Mouse (Mus musculus) hindbrain, embryonic 13.5 days (tissue): ENCODE measurements around the gene Txndc8. TPM values are rescaled to one million over a fixed set of nuclear protein-coding genes. Genes with fewer than 3 reads are reported as not detected.
A peak's percentile ranks its signal among the peaks of the same experiment; 100 is the strongest.

ENCODE experiments used
- ATAC-seq: fragments of 200-750 bp; cut with Nextera tagmentation; 2 replicates; pipeline ENCODE4 v1.8.0; 2017; ENCODE audit warnings: moderate TSS enrichment; ENCODE audit not compliant: low FRiP score
- H3K27ac ChIP-seq: fragments of 300-500 bp; sonication (generic); 2 replicates; pipeline ENCODE4 v1.5.1; 2015; ENCODE audit warnings: inconsistent platforms, mild to moderate bottlenecking, moderate library complexity
- H3K27me3 ChIP-seq: fragments of 300-500 bp; sonication (generic); 2 replicates; pipeline ENCODE4 v1.6.1; 2015; ENCODE audit warnings: mild to moderate bottlenecking, inconsistent platforms
- H3K36me3 ChIP-seq: fragments of 300-500 bp; sonication (generic); 2 replicates; pipeline ENCODE4 v1.6.1; 2015; ENCODE audit warnings: mild to moderate bottlenecking, inconsistent platforms
- H3K4me1 ChIP-seq: fragments of 300-500 bp; sonication (generic); replicated peaks from 2 replicates; pipeline ENCODE4 v1.6.1; 2015; ENCODE audit warnings: inconsistent platforms
- H3K4me2 ChIP-seq: fragments of 300-500 bp; sonication (generic); 2 replicates; pipeline ENCODE4 v1.6.1; 2015; ENCODE audit warnings: inconsistent platforms, mild to moderate bottlenecking, moderate library complexity
- H3K4me3 ChIP-seq: fragments of 300-500 bp; sonication (generic); 2 replicates; pipeline ENCODE4 v1.5.1; 2015; ENCODE audit warnings: mild to moderate bottlenecking, inconsistent platforms
- H3K9ac ChIP-seq: fragments of 300-500 bp; sonication (generic); 2 replicates; pipeline ENCODE4 v1.6.1; 2015; ENCODE audit warnings: mild to moderate bottlenecking, inconsistent platforms
- H3K9me3 ChIP-seq: fragments of 300-500 bp; sonication (generic); 2 replicates; pipeline ENCODE4 v1.6.1; 2016; ENCODE audit warnings: inconsistent platforms
- WGBS: fragments of 180-500 bp; shearing (Covaris S2); methylation state at CpG from one replicate; pipeline ENCODE4 v1.1.7; 2015; 5-methylcytosine and 5-hydroxymethylcytosine counted together
- polyA plus RNA-seq: library from polyadenylated mRNA; unstranded; fragments of >200 nt; fragmentation: Nextera tagmentation; extraction: Ambion mirVana; gene quantifications from 2 replicates; pipeline ENCODE4 v1.2.1, GENCODE M21; 2015

Gene Txndc8
- polyA plus RNA-seq, 1 experiment from 2014 or later = not detected

DNA sequence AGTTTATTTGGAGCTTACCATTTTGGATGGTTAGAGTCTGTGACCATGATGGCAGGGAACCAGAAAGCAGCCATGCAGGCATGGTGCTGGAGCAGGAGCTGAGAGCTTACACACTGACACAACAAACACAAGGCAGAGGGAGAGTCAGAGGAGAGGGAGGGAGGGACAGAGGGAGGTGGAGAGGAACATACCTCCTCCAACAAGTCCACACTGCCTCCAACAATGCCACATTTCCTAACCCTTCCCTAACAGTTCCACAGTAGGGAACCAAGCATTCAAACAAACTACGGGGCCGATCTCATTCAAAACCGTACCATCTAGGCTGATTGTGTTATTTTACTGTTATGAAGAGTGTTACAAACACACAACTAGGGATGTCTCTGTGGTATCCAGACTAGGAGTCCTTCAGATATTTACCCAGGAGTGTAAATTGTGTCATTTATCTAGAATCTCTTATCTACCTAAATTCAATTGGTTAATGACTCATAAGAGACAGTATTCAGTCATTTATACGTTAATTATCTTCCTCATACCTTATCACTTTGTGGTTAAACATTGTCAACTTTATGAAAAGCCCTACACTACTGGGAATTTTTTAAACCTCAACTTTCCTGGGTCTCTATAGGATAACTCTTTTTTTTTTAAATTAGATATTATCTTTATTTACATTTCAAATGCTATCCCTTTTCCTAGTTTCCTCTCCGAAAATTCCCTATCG is 34.4 kb downstream of the Txndc8 start:
- Histone ChIP-seq H3K9me3 (no peaks in the 10 kb centered on the region), H3K36me3 (no peaks in the 10 kb centered on the region), H3K9ac (no peak overlapping the region), H3K4me2 (no peak overlapping the region), H3K27ac (no peak overlapping the region), H3K4me1 (no peaks in the 10 kb centered on the region), H3K4me3 (no peak overlapping the region), H3K27me3 (no peaks in the 10 kb centered on the region)
- ATAC-seq = no peak
- 93% methylated on average over 6 of the region's 6 CpGs for WGBS

DNA sequence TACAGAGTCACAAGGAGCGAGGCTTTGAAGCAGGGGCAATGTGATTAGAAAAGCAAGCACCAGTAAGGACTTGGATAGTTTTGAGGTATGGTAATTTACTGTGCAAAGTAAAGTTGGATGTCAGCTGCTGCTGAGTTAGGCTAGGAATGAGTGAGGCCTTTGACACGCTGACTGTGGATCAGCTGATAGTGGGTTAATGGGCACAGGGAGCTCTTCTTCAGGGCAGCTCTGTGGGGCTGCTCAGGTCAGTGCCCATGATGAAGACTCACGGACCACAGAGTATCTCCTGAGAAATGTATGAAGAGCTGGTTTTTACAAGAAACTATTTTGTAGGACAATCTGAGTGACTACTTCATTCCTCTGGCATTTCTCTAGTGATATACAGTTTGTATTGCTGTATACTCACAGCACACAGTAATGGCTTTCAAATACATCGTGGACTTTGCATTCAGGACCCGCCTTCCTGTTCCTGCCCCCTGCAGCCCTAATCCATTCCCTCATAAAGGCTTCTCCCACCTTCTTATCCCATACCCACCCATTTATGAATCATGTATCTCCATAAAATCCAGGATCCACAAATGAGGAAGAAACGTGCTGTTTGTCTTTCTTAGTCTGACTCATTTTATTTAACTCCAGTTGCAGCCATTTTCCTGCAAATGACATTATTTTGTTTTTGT is 35.2 kb downstream of the Txndc8 start:
- Histone ChIP-seq H3K27ac (no peak overlapping the region), H3K9me3 (no peaks in the 10 kb centered on the region), H3K4me1 (no peaks in the 10 kb centered on the region), H3K36me3 (no peaks in the 10 kb centered on the region), H3K9ac (no peak overlapping the region), H3K27me3 (no peaks in the 10 kb centered on the region), H3K4me2 (no peak overlapping the region), H3K4me3 (no peak overlapping the region)
- WGBS = 85% methylated on average over 6 of the region's 6 CpGs
- no peak for ATAC-seq

DNA sequence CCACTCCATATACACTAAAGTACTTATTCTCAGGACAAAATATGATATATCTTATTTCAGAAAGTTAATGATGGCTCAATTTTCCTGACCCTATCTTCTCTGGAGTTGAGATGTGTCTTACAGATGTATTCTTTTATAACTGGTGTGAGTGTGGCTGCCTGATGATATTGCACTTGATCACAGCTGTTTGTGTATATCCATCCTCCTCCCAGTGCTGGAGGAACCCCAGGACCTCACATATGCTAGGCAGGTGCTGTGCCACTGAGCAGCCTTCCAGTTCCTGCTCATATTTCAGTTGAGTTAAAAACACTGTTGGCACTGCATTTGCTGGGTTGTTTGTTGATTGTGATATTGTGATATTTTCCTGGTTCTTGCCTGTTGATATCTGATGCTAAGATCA is 38.6 kb downstream of the Txndc8 start:
- Histone ChIP-seq H3K27ac (no peak overlapping the region), H3K9ac (no peak overlapping the region), H3K27me3 (no peaks in the 10 kb centered on the region), H3K36me3 (no peaks in the 10 kb centered on the region), H3K4me2 (no peak overlapping the region), H3K4me3 (no peak overlapping the region), H3K4me1 (no peaks in the 10 kb centered on the region), H3K9me3 (no peaks in the 10 kb centered on the region)
- ATAC-seq = no peak

DNA sequence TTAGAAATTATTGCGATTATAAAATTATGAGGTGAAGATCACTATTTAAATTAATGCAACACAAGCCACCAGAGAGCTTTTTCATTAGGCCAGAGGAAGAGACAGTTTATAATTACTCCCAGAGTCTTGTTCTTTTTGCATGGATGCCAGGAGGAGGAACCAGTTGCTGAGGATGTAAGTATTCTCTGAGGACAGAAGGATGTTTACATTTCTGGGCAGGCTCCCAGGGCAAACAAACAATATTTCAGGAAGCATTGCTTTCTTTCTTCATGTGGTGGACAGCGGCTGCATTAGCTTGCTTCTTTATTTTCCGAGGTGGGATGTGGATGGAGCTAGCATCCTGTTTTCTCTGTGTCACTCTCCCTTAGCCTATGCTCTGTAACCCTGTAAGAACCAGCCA is 41.7 kb downstream of the Txndc8 start:
- Histone ChIP-seq H3K4me3 (no peak overlapping the region), H3K27ac (no peak overlapping the region), H3K27me3 (no peaks in the 10 kb centered on the region), H3K4me1 (no peaks in the 10 kb centered on the region), H3K9me3 (no peaks in the 10 kb centered on the region), H3K36me3 (no peaks in the 10 kb centered on the region), H3K9ac (no peak overlapping the region), H3K4me2 (no peak overlapping the region)
- WGBS = 74% methylated on average over 3 of the region's 3 CpGs
- no peak for ATAC-seq

DNA sequence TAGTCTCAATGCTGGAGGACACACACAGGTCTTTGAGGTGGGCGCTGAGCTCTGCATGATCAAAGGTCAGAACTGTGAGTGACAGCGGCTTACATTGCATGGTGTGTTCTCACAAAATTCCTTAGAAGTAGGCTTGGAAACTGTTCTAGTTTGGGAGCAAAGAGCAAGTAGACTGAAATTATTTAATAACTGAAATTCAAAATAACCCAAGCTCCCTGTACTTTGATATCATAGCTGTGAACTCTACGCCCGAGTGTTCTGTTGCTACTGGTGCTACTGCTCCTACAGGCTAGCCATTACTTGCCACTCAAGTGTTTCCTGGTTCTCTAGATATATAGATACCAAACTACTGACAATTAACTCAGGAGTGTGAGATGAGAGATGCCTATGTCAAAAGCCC is 43.4 kb downstream of the Txndc8 start:
- H3K36me3 ChIP-seq = no peaks in the 10 kb centered on the region
- no peaks in the 10 kb centered on the region for H3K27me3 ChIP-seq
- ATAC-seq = no peak
- no peaks in the 10 kb centered on the region for H3K9me3 ChIP-seq
- H3K4me3 ChIP-seq = no peak overlapping the region
- H3K4me2 ChIP-seq = no peak overlapping the region
- no peak overlapping the region for H3K27ac ChIP-seq
- no peaks in the 10 kb centered on the region for H3K4me1 ChIP-seq
- WGBS = 94% methylated on average over 4 of the region's 4 CpGs
- H3K9ac ChIP-seq = no peak overlapping the region

DNA sequence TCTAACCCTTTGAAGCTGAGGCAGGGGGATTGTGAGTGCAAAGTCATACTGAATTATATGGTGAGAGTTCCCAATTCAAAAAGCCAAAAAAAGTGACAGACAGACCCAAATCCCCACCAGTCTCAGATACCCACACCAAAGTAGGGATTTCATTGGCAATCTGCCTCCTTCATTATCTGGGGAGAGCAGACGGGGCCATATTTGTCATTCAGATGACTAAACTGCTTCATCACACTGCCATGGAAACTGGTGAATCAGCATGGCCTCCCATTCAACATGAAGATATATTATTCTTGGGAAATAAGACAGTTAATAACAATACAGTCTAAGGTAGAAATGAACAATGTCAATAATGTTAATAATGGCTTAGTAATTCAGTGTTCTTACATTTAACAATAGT is 44.8 kb downstream of the Txndc8 start:
- no peak overlapping the region for H3K4me3 ChIP-seq
- no peak overlapping the region for H3K4me2 ChIP-seq
- H3K27me3 ChIP-seq = no peaks in the 10 kb centered on the region
- H3K9me3 ChIP-seq = no peaks in the 10 kb centered on the region
- no peak overlapping the region for H3K9ac ChIP-seq
- H3K4me1 ChIP-seq = no peaks in the 10 kb centered on the region
- H3K36me3 ChIP-seq = no peaks in the 10 kb centered on the region
- 22% methylated on average over 1 of the region's 1 CpGs for WGBS
- ATAC-seq = no peak
- H3K27ac ChIP-seq = no peak overlapping the region

DNA sequence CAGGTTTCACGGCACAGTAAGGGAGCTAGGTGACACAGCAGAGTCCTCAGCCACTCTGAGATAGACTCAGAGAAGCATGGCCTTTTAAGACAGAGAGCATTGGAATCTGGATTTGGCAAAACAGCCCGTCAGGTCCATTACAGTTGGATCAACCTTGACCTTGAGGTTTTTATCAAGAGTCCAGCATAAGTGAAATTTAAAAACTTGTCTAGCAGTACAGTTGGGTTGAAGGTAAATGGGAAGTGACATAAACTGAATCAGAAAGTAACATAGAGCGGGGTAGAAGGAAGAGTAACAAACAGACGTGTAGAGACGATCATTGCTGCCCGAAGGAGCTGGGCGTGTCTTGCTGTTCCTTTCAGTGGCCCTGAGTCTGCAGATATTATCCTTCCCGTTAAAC is 49.9 kb downstream of the Txndc8 start:
- Histone ChIP-seq H3K4me3 (no peak overlapping the region), H3K27ac (no peak overlapping the region), H3K4me2 (no peak overlapping the region), H3K36me3 (no peaks in the 10 kb centered on the region), H3K4me1 (peaks cover 27% of the 10 kb centered on the region), H3K9ac (no peak overlapping the region), H3K9me3 (no peaks in the 10 kb centered on the region), H3K27me3 (no peaks in the 10 kb centered on the region)
- no peak for ATAC-seq
- WGBS = 92% methylated on average over 8 of the region's 8 CpGs

DNA sequence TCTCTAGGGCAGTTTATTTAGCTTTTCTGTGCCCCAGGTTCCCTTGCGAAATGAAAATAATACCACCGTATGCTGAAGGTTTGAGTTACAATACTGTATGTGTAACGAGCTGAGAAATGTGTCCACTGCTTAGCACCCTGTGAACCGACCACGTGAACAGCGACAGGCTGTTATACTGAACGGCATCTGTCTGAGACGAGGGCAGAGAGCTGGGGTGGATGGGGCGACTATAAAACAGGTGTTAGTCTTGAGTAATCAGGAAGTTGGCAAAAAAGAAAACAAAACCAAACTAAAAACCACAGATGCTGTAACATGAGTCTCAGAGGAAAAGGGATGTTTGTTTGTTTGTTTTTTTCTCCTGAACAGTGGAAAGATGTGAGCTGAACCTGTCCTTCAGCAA is 50.8 kb downstream of the Txndc8 start:
- Histone ChIP-seq H3K4me3 (no peak overlapping the region), H3K4me1 (peaks cover 33% of the 10 kb centered on the region), H3K9me3 (no peaks in the 10 kb centered on the region), H3K4me2 (no peak overlapping the region), H3K36me3 (no peaks in the 10 kb centered on the region), H3K9ac (no peak overlapping the region), H3K27ac (no peak overlapping the region), H3K27me3 (no peaks in the 10 kb centered on the region)
- ATAC-seq = no peak
- WGBS = 77% methylated on average over 9 of the region's 9 CpGs

DNA sequence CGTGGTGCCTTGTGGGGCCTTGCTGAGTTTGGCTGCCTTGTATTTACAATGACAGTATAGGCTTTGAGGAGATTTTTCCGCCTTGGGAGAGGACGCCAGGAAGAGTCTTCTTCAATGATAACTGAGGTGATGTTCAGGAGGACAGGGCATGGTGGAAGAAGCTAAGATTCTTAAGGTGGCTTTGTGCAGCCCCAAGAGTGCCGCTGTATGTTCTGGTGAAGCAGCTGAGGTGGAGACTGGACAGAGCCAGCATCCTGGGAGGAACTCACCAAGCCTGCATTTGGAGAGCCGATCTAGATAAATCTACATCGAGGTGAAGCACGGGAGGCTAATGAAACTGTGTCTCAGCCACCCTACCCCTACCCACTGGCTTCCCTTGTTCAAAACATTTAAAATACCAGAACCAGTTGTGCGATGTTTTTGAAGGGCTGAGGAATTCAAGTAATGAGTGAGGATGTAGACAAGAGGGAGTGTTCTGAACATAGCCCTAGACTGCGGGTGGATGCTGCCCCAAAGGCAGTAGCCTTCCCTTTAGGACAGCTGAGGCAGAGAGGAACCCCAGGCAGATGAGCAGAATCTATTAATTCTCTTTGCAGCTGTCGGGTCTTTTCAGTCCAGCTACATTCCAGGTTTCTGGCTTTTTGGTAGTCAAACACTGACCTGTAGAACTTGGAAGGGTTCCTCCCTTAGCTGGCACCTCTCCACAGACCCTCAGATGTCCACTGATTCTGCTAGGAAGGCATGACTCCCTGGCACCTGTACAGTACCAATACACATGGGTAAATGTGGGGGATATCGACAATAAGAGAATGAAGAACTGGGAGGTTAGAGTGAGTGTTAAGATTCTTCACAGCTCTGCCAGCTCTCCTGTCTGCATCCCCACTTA is 51.5 kb downstream of the Txndc8 start:
- H3K4me3 ChIP-seq = peak overlapping the region; percentile 86
- H3K36me3 ChIP-seq = peaks cover 1% of the 10 kb centered on the region; the same call in 1 of the 2 replicates
- no peaks in the 10 kb centered on the region for H3K27me3 ChIP-seq
- H3K4me1 ChIP-seq = peaks cover 35% of the 10 kb centered on the region
- H3K9ac ChIP-seq = peak overlapping the region; percentile 92; the same call in 1 of the 2 replicates
- 50% methylated on average over 11 of the region's 11 CpGs for whole genome bisulfite sequencing
- H3K27ac ChIP-seq = peak overlapping the region; percentile 78; the same call in 1 of the 2 replicates
- H3K4me2 ChIP-seq = peak overlapping the region; percentile 79
- no peak for ATAC-seq
- H3K9me3 ChIP-seq = no peaks in the 10 kb centered on the region

DNA sequence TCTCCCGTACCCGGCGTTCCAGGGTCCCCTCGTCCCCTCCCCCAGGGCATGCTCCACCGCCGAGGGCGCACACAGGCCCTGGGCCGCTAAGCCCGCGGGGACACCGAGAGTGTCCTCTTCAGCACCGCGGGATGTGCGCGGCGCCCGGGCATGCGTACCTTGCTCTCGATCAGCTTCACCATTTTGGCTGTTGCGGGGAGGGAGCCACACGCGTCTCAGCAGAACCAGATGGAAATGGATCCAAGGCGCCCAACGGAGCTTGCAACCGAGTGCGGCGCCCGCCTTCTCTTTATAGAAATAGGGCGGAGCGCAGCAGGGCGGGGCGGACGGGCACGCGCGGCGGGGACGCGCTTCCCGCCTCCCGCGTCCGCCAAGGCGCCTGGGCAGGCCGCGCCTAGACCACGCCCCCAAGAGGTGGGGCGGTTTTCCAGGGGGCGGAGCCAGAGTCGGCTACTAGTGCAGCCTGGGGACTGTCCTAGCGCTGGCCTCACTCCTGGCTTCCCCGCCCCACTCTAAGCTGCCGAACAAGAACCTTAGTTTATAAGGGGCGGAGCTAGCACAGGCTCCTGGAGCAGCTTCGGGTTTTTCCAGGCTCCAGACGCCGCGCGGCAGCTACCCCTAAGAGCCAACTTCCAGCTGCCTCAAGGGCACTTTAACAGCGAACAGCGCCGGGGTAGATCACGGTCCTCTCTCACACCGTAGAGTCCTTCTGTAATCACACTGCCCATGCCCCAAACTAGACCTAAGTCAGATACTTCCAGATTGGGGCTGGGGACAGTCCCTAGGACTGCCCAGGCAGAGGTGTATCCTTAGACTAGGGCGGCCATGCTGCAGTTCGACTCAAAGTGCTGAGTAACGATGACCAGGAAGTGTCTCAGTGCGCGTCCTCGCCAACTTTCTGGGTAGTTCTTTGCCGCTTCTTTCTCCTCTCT is 52.6 kb downstream of the Txndc8 start, which contains the start of gene Txn1:
Gene Txn1, minus strand, starts transcription at position 383 of the 932 bp plus-strand sequence.
- Histone ChIP-seq H3K9ac (peak within 1 kb of the TSS; percentile 92), H3K4me1 (peaks cover 36% of the 10 kb centered on the region), H3K27ac (peak within 1 kb of the TSS; percentile 92), H3K4me2 (peak within 1 kb of the TSS; percentile 79), H3K27me3 (no peaks in the 10 kb centered on the region), H3K36me3 (peaks cover 13% of the 10 kb centered on the region), H3K4me3 (peak within 1 kb of the TSS; percentile 86), H3K9me3 (no peaks in the 10 kb centered on the region)
- WGBS = under 1% methylated on average over 71 of the region's 71 CpGs
- peak; percentile 97 for ATAC-seq

DNA sequence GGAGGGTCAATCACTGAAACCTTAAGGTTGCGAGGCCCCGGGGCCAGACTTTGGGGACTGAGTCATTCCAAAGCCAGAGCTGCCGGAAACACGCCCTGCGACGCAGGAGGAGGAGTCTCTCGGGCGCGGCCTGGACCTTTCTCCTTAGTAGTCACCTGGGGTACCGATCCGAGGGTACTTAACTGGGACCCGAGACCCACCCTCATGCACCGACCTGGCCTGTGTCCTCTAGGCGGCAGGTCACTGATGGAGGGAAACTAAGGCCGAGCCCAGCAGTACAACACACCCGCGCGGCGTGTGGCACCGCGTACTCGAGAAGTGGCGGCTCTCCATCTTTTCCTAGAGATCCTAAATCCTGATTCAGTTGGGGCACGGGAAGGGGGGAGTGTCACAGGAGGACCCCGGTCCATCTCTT is 53.4 kb downstream of the Txndc8 start:
- WGBS = under 1% methylated on average over 25 of the region's 25 CpGs
- Histone ChIP-seq H3K4me2 (peak overlapping the region; percentile 79), H3K27me3 (no peaks in the 10 kb centered on the region), H3K36me3 (peaks cover 20% of the 10 kb centered on the region), H3K4me3 (peak overlapping the region; percentile 86), H3K9ac (peak overlapping the region; percentile 92), H3K4me1 (peaks cover 36% of the 10 kb centered on the region), H3K27ac (peak overlapping the region; percentile 92), H3K9me3 (no peaks in the 10 kb centered on the region)
- no peak for ATAC-seq
